Mouse (Mus musculus): ENCODE results near the gene Kcnh2. TPM values are rescaled to one million over a fixed set of nuclear protein-coding genes. Genes with fewer than 3 reads are reported as not detected.
A peak's percentile ranks its signal among the peaks of the same experiment; 100 is the strongest.

Kcnh2 gene
- polyA plus RNA-seq, 1 experiment, result 5.5 TPM

DNA sequence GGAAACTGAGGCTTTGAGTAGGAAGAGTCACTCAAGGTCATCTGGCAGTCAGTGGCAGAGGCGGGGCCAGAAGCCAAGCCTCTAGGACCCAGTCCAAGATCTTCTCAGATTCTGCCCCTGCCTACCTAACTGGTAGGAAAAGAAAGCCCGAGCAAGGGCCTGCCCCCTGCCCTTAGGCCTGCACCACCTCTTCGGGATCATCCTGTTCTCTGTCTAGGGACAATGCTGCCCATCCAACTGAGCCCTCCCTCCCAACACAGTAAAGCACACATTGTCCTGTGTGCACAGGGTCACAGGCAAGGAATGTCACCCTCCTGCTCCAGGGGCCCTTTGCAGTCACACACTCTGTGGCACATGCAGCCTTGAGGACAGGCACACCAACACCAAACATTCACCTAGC, 1.3 kb downstream of the Kcnh2 start:
- TF ChIP-seq CTCF (IDR thresholded peaks at IDR 0.05; ENCODE audit: extremely low read depth, insufficient read depth, insufficient read length, insufficient replicate concordance), result no peak
- no peak for TF ChIP-seq POLR2A (IDR thresholded peaks at IDR 0.05; ENCODE audit: low read depth, low read length)
- WGBS, result 88% methylated on average over 3 of the region's 3 CpGs
- Histone ChIP-seq H3K27me3 (ENCODE audit: control insufficient read depth, insufficient read depth, low read length) (peaks cover 13% of the 10 kb centered on the region), H3K4me1 (ENCODE audit: control insufficient read depth, insufficient read depth, insufficient read length) (peaks cover 19% of the 10 kb centered on the region), H3K4me3 (ENCODE audit: extremely low read depth, insufficient read depth, insufficient read length) (no peak overlapping the region), H3K27ac (ENCODE audit: insufficient read depth, low read length) (no peak overlapping the region), H3K36me3 (ENCODE audit: control insufficient read depth, insufficient read depth, low read length) (no peaks in the 10 kb centered on the region)
- DNase-seq (ENCODE audit: low read depth in 1 of 2, low spot score in 2 of 2), result no peak

DNA sequence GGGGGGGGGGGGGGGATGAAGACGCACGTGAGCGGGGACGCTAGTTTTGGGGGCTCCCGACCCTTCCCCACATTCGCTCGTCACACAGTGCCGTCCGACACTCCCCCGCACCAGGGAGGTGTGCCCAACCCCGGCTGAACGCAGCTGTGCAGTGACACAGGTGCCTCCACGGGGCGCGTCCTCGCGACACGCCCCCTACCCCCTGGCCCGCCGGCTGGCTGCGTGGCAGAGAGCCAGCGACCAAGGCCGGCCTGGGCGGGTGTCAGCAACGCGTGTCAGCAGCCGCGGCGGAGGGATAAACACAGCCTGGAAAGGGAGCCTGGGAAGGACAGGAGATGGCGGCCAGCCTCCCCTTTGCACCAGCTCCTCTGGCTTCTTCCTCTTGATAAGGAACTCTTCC, 2.9 kb downstream of the Kcnh2 start:
- Histone ChIP-seq H3K27me3 (ENCODE audit: control insufficient read depth, insufficient read depth, low read length) (peaks cover 13% of the 10 kb centered on the region), H3K27ac (ENCODE audit: insufficient read depth, low read length) (peak overlapping the region; percentile 8; the same call in 1 of the 2 replicates), H3K36me3 (ENCODE audit: control insufficient read depth, insufficient read depth, low read length) (no peaks in the 10 kb centered on the region), H3K4me1 (ENCODE audit: control insufficient read depth, insufficient read depth, insufficient read length) (peaks cover 30% of the 10 kb centered on the region), H3K4me3 (ENCODE audit: extremely low read depth, insufficient read depth, insufficient read length) (peak overlapping the region; percentile 59)
- no peak for DNase-seq (ENCODE audit: low read depth in 1 of 2, low spot score in 2 of 2)
- TF ChIP-seq POLR2A (IDR thresholded peaks at IDR 0.05; ENCODE audit: low read depth, low read length), result no peak
- TF ChIP-seq CTCF (IDR thresholded peaks at IDR 0.05; ENCODE audit: extremely low read depth, insufficient read depth, insufficient read length, insufficient replicate concordance), result no peak
- WGBS, result under 1% methylated on average over 25 of the region's 30 CpGs

DNA sequence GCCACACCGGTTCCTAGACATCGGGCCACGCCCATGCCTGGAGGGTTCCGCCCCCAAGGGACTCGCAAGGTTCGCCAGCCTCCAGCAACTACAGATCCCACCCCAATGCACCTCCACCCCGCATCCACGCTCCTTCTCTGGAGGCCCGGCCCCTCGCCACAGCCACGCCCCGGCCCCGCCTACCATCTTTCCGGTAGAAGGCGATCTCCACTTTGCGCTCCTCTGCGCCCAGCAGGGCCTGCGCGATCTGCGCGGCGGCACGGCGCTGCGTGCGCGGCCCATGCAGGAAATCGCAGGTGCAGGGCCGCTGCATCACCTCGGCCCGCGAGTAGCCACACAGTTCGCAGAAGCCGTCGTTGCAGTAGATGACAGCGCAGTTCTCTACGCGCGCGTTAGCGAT, 3.3 kb downstream of the Kcnh2 start:
- H3K4me3 ChIP-seq (ENCODE audit: extremely low read depth, insufficient read depth, insufficient read length), result peak overlapping the region; percentile 59
- WGBS, result 1% methylated on average over 41 of the region's 41 CpGs
- H3K27ac ChIP-seq (ENCODE audit: insufficient read depth, low read length), result peak overlapping the region; percentile 8; the same call in 1 of the 2 replicates
- H3K4me1 ChIP-seq (ENCODE audit: control insufficient read depth, insufficient read depth, insufficient read length), result peaks cover 30% of the 10 kb centered on the region
- H3K36me3 ChIP-seq (ENCODE audit: control insufficient read depth, insufficient read depth, low read length), result no peaks in the 10 kb centered on the region
- peak; percentile 40 to 61 for DNase-seq (ENCODE audit: low read depth in 1 of 2, low spot score in 2 of 2)
- peaks cover 13% of the 10 kb centered on the region for H3K27me3 ChIP-seq (ENCODE audit: control insufficient read depth, insufficient read depth, low read length)
- peak; percentile 28; the same call in 1 of the 2 replicates for TF ChIP-seq POLR2A (IDR thresholded peaks at IDR 0.05; ENCODE audit: low read depth, low read length)
- no peak for TF ChIP-seq CTCF (IDR thresholded peaks at IDR 0.05; ENCODE audit: extremely low read depth, insufficient read depth, insufficient read length, insufficient replicate concordance)

DNA sequence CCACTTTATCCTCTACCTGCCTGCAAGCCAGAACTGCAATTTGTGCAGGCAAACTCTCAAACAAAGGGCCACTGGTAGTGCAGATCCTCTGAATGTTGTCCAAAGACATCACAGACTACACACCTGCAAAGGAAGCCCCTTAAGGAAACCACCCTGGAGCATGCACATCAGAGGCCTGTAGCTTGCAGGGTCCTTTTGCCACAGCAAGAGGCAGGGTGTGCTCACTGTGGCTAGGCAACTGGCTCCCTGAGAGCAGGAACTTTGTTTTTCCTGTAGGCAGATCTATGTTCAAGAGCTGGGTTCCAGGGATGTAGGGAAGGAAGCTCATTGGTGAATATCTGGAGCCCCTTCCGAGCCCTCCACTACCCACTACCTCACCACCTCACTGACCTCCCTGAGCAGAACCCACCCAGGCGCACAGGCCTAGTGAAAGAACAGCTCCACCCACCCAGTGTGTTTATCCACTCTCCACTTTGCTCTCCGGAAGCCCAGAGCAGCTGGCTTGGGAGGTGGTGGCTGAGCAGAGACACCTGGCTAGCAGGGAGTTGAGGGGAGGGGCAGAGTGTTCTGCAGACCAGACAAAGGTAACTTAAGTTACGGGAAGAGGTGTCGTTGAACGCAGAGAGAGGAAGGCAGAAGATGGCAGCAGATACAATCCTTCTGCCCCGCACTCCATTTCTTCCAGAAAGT, 4.1 kb downstream of the Kcnh2 start:
- no peak for TF ChIP-seq POLR2A (IDR thresholded peaks at IDR 0.05; ENCODE audit: low read depth, low read length)
- TF ChIP-seq CTCF (IDR thresholded peaks at IDR 0.05; ENCODE audit: extremely low read depth, insufficient read depth, insufficient read length, insufficient replicate concordance), result no peak
- H3K27ac ChIP-seq (ENCODE audit: insufficient read depth, low read length), result no peak overlapping the region
- no peak overlapping the region for H3K4me3 ChIP-seq (ENCODE audit: extremely low read depth, insufficient read depth, insufficient read length)
- H3K36me3 ChIP-seq (ENCODE audit: control insufficient read depth, insufficient read depth, low read length), result no peaks in the 10 kb centered on the region
- WGBS, result 78% methylated on average over 7 of the region's 7 CpGs
- peaks cover 13% of the 10 kb centered on the region for H3K27me3 ChIP-seq (ENCODE audit: control insufficient read depth, insufficient read depth, low read length)
- DNase-seq (ENCODE audit: low read depth in 1 of 2, low spot score in 2 of 2), result no peak
- H3K4me1 ChIP-seq (ENCODE audit: control insufficient read depth, insufficient read depth, insufficient read length), result peaks cover 28% of the 10 kb centered on the region

DNA sequence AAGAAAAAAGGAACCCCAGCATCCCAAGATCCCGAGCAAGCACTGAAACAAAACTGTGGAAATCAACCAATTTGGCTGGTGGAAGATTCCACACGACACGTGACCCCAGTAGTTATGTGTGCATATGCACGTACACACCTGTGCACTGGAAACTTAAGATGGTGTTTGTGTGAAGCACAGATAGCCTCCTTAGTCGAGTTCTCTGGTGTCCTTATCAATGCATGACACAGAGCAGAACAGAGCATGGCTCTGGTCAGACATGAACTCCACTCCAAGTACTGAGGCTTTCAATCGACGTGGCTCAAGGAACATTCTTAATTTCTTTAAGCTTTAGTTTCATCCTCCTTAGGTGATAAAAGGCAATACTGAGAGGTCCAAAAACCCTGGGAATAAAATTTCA, 5.1 kb downstream of the Kcnh2 start:
- DNase-seq (ENCODE audit: low read depth in 1 of 2, low spot score in 2 of 2), result no peak
- 80% methylated on average over 7 of the region's 7 CpGs for WGBS
- TF ChIP-seq POLR2A (IDR thresholded peaks at IDR 0.05; ENCODE audit: low read depth, low read length), result no peak
- TF ChIP-seq CTCF (IDR thresholded peaks at IDR 0.05; ENCODE audit: extremely low read depth, insufficient read depth, insufficient read length, insufficient replicate concordance), result no peak
- no peaks in the 10 kb centered on the region for H3K36me3 ChIP-seq (ENCODE audit: control insufficient read depth, insufficient read depth, low read length)
- no peak overlapping the region for H3K27ac ChIP-seq (ENCODE audit: insufficient read depth, low read length)
- H3K27me3 ChIP-seq (ENCODE audit: control insufficient read depth, insufficient read depth, low read length), result peaks cover 5% of the 10 kb centered on the region
- H3K4me3 ChIP-seq (ENCODE audit: extremely low read depth, insufficient read depth, insufficient read length), result no peak overlapping the region
- peaks cover 21% of the 10 kb centered on the region for H3K4me1 ChIP-seq (ENCODE audit: control insufficient read depth, insufficient read depth, insufficient read length)

DNA sequence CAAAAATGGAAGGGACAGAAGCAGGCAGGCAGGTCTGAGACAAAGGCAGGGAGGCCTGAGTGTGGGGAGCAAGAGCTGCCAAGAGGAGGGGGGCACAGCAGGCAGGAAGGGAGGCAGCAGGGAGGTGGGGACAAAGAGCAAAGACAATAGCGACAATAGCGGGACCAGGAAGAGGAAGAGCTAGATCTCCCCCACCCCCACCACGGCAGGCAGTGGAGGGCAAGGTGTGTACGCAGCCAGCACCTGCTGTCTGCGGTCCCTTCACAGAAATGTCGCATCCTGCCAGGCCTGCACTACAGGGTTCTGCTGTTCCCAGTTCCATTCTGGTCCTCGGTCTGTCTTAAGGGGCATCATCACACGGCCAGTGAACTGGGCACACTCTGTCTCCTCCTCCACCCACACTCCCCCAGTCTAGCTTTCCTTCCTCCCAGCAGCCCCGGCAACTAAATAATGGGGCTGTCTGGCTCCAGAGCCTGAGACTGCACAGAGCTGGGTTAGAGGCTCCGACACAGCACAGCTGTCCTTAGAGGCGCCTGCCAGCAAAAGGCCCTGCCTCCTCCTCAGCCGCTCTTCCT, 6.8 kb downstream of the Kcnh2 start:
- no peaks in the 10 kb centered on the region for H3K36me3 ChIP-seq (ENCODE audit: control insufficient read depth, insufficient read depth, low read length)
- WGBS, result 7% methylated on average over 12 of the region's 12 CpGs
- peak overlapping the region; percentile 78 for H3K27ac ChIP-seq (ENCODE audit: insufficient read depth, low read length)
- H3K27me3 ChIP-seq (ENCODE audit: control insufficient read depth, insufficient read depth, low read length), result no peaks in the 10 kb centered on the region; the same call in 1 of the 2 replicates
- TF ChIP-seq CTCF (IDR thresholded peaks at IDR 0.05; ENCODE audit: extremely low read depth, insufficient read depth, insufficient read length, insufficient replicate concordance) (no peak), POLR2A (IDR thresholded peaks at IDR 0.05; ENCODE audit: low read depth, low read length) (peak; percentile 42; the same call in 1 of the 2 replicates)
- peak in 1 of 2 experiments; percentile 16 for DNase-seq (ENCODE audit: low read depth in 1 of 2, low spot score in 2 of 2)
- H3K4me3 ChIP-seq (ENCODE audit: extremely low read depth, insufficient read depth, insufficient read length), result no peak overlapping the region
- H3K4me1 ChIP-seq (ENCODE audit: control insufficient read depth, insufficient read depth, insufficient read length), result peaks cover 21% of the 10 kb centered on the region

DNA sequence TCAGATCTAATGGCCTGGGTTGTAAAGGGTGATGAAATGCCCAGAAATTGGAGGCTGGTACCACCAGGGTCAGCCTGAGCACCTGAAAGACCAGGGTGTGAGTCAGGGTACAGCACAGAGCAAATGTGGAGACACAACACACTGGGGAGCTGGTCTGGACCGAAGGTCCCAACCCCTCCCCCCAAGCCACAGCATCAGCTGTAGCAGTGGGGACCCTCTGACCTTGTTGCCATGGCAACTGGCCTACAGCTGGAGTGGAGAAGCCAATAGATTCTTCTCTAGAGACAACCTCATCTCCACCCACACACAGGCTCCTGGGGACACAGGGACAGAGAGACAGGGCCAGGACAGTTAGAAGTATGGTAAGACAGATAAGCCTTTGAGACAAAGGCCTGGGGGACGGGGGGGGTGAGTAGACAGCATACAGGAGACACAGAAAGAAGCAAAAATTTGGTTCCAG, 7.4 kb downstream of the Kcnh2 start:
- peak overlapping the region; percentile 78 for H3K27ac ChIP-seq (ENCODE audit: insufficient read depth, low read length)

More for the DNA sequence above, 7.4 kb downstream of the Kcnh2 start:
- Histone ChIP-seq H3K36me3 (ENCODE audit: control insufficient read depth, insufficient read depth, low read length) (no peaks in the 10 kb centered on the region), H3K27me3 (ENCODE audit: control insufficient read depth, insufficient read depth, low read length) (no peaks in the 10 kb centered on the region; the same call in 1 of the 2 replicates), H3K4me3 (ENCODE audit: extremely low read depth, insufficient read depth, insufficient read length) (no peak overlapping the region), H3K4me1 (ENCODE audit: control insufficient read depth, insufficient read depth, insufficient read length) (peaks cover 21% of the 10 kb centered on the region)
- DNase-seq (ENCODE audit: low read depth in 1 of 2, low spot score in 2 of 2), result no peak
- TF ChIP-seq POLR2A (IDR thresholded peaks at IDR 0.05; ENCODE audit: low read depth, low read length) (no peak), CTCF (IDR thresholded peaks at IDR 0.05; ENCODE audit: extremely low read depth, insufficient read depth, insufficient read length, insufficient replicate concordance) (no peak)
- WGBS, result 38% methylated on average over 2 of the region's 2 CpGs

Measured in spleen, adult 2 months (tissue).